Mouse (Mus musculus) activated CD4-positive, CD25-positive, alpha-beta regulatory T cell, adult 4 months (primary cell): Measurements from ENCODE around the gene Prss27. TPM values are rescaled to one million over a fixed set of nuclear protein-coding genes. Genes with fewer than 3 reads are reported as not detected.
A peak's percentile ranks its signal among the peaks of the same experiment; 100 is the strongest.

Experiments
- ATAC-seq: one replicate; pipeline ENCODE4 v1.8.0; 2017
- polyA plus RNA-seq, 2 experiments: library from polyadenylated mRNA; unstranded; fragments of 100-300 nt; shearing (Covaris generic); gene quantifications; one replicate each; pipeline ENCODE4 v1.2.1; 2017

Gene Prss27
- polyA plus RNA-seq: not detected

- ATAC-seq: no peak
Observed at GRCm38 (mm10) chr17:24037844-24038243, at the start of gene Prss27. Gene Prss27, plus strand, starts transcription at chr17:24038144.

- no peak for ATAC-seq
Observed at GRCm38 (mm10) chr17:23989802-23990201, 48.1 kb upstream of the Prss27 start.

GRCm38 (mm10) chr17:23992789-23993553 is 45.0 kb upstream of the Prss27 start:
- ATAC-seq: no peak

GRCm38 (mm10) chr17:23993559-23994428 is 44.1 kb upstream of the Prss27 start:
- ATAC-seq: peak; percentile 85

DNA sequence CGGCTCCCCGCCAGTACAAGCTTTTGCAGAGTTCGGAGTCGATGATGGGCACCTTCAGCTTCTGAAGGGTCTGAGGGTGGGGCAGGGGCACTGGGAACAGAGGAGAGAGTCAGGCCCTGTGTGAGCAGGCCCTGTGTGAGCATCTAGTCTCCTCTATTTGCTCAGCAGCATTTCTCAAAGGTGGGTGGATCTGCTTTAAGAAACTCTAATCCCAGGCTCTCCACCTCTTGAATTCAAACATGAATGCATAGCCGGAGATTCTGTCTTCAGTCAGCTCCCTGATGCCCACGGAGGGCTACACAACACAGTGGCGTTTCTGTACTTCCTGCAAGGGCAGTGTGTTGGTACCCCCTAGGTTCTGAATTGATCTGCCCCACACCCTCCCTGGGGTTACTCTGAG is 43.3 kb upstream of the Prss27 start:
- ATAC-seq: no peak

DNA sequence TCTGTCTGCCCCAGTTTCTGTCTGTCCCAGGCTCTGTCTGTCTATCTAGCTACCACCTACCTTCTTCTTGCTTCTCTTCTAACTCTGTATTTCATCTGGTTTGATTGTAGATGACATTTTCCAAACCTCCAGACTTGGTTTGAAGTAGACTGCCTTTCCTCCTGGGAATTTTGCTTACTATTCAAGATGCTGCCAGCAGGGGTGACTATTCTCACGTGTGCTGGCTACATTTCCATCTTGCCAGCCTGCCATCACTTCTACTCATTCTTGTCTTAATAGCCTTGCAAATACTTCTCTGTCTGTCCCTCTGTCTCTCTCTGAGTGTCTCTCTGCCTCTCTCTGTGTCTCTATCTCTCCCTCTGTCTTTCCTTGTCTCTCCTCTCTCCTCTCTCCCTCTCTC is 42.5 kb upstream of the Prss27 start:
- ATAC-seq: no peak

- no peak for ATAC-seq
Observed at GRCm38 (mm10) chr17:23997901-23998300, 40.0 kb upstream of the Prss27 start, which contains the start of gene Prss22. Gene Prss22, minus strand, starts transcription at chr17:23998100.

DNA sequence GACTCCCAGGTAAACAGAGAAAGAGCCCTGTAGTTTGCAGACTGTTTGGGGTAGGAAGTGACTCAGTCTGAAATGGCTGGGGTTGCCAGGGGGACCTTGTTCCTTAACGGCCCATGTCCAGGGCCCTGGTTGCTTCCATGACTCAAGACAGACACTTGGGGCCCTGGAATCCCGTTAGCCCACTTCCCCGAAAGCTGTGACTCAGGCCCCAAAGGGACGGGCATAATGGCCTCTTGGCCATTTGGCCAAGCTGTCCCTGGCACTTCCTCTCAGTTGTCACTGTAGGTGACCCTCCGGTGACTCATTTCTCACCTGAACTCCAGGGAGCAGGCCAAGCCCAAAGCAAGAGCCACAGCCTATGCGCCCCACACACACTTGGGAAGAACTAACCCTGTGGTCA is 39.6 kb upstream of the Prss27 start:
- no peak for ATAC-seq

DNA sequence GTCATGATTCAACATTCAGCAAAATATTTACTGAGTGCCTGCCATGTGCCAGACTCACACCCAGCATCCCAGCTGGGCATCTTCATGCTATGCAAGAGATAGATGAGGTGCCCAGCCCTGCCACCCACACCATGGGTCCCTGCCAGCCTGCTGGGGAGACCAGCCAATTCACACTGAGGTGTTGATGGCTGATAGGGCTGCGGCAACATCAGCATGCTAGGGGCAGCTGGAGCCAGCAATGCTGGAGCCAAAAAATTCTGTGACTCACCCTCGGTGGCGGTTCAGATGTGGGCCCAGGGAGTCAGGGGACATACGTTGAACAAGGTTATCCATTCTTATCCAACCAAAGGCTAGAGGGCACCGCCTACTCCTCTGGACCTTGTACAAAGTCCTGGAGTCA is 37.5 kb upstream of the Prss27 start:
- ATAC-seq: no peak

DNA sequence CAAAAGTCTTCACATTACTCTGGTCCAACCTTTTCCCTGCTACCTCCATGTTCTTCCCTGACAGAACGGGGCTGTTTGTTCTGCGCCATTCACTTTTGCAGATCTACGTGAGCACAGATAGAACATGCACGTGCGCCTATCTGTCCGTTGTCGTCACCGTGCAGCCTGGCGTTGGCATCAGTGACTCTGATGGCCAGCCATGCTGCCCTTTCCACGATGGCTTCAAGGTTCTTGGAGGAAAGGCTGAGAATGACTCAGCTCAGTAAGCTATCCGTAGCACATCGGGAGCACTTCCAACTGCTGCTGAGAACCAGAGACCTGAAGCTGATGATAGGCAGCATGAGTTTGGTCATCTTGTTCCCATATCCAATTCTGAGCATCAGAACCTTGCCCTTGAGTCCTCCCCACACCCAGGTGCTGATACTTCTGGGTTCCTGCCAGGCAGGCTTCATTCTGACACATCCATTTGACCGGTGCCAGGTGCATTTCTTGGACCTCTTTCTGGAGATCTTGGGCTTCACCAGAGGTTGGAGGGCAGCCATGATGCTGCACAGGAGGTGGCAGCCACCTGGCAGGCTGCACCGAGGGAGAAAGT is 33.8 kb upstream of the Prss27 start:
- no peak for ATAC-seq

DNA sequence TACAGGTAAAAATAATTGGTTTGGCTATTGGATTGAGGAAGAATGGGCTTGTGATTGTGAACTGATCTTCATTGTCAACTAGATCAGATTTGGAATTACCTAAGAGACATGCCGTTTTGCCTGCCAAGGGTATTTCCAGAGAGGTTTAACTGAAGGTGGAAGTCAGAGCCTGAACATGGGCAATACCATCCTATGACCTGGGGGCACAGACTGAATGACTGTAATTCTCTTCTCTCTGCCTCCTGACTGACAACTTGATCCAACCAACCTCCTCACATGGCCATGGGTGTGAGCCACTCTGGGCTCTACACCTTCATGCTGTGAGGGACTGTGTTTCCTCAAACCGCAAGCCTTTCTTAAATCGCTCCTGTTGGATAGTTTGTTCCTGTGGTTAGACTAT is 32.9 kb upstream of the Prss27 start:
- no peak for ATAC-seq

DNA sequence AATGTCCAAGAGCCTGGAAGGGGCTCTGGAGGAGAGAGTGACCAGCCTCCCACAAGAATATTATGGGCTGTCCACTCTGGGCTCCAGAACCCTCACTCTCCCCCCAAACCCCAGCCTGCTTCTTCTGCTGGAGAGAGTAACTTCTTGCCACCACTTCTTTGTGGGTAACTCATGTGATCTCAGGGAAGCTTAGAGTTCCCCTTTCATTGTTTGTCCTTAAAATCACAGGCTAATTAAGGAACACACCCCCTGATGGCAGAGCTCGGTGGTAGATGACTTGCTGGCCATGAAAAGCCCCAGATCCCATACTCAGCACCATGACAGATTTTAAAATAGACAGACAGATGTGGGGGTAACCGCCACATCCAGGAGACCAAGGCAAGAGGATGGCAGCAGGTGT is 31.0 kb upstream of the Prss27 start:
- no peak for ATAC-seq

GRCm38 (mm10) chr17:24007391-24007790 is 30.6 kb upstream of the Prss27 start:
- ATAC-seq: no peak

DNA sequence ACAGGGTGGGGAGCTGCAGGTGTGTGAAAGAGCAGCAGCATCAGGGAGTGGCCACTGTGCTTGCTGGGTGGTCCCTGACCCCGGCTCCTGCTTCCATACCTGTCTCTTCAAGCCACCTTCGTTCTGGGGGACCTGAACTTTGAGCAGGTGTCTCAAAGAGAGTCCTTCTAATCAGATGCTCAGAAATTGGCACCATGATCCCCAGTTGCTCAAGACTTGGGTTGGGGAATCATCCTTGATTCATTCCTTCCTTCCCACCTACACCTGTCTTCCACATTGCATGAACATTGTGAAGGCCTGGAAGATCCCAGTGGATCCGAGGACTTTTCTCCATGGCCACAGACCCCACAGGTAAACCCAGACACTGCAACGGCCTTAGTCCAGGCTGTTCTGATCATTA is 29.8 kb upstream of the Prss27 start:
- ATAC-seq: no peak

DNA sequence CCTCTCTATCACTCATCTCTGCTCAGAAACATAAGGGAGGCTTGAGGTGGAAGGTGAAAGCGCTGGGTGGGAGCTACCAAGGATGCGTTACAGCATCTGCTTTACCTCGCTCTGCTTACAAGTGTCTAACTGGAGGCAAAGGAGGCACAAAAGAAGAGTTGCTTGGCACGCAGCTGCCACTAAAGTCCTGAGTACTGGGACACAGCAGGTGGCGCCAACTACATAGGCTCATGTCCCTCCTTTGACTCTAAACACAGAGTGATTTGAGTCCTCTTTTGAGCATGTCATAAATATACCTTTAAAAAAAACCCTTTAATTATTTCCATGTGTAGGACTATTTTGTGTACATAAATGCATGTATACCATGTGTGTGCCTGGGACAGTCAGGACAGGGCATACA is 28.3 kb upstream of the Prss27 start:
- ATAC-seq: no peak

- no peak for ATAC-seq
Observed at GRCm38 (mm10) chr17:24012921-24013320, 25.0 kb upstream of the Prss27 start.

- no peak for ATAC-seq
Observed at GRCm38 (mm10) chr17:24014433-24014965, 23.4 kb upstream of the Prss27 start.

- ATAC-seq: no peak
Observed at GRCm38 (mm10) chr17:24015727-24016126, 22.2 kb upstream of the Prss27 start.

GRCm38 (mm10) chr17:24020696-24021095 is 17.2 kb upstream of the Prss27 start:
- ATAC-seq: no peak

DNA sequence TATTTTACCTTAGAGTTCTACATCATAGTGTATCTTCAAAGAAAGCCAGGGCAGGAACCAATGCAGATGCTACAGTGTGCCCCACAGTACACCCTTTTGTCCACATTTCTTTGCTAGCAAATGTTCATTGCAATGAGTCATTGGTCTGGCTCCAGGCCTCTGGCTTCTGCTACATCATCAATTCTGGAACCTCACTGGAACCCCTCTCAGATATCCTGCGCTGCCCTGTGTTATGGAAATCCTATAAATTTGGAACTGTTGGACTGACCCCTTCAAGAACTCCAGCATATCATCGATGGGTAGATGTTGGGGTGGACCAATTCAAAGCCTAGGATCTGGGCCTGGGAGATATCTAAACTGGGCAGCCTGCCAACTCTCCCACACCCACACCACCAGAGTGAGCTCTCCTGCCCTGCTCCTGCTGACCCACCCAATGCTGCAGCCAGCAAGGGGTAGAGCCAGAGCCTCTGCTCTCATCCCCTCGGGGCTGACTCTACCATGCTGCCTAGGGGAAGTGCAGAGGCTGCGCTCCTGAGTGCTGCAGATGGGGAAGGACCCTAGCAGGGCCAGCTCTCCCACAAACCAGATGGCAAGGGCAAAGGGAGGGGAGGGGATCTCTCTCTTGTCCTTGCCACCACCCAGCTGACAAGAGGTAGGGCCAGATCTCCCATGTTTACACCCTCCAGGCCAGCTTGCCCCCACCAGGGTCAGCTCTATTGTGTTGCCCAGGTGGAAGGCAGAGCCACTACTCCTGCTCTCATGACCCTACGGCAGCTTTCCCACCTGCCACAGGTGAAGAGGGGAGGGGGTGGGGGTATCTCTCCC is 16.4 kb upstream of the Prss27 start:
- no peak for ATAC-seq

DNA sequence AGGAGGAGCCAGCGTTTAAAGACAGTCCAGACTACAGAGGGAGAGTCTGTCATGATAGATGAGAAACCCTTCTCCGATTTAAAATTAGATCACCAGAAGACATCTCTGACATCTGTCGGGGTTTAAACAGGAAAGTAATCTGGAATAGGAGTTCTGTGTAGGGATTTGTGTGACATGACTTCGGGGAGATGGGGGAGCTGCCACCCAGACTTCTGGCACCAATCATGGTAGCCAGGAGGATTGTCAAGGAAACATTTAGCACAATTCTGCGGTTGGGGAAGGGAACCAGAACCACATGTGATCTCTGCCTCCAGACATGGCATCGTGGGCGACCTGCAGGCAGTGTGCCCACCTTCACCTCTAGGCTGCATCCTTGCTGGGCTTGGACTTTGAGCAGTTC is 8.5 kb upstream of the Prss27 start:
- ATAC-seq: no peak

DNA sequence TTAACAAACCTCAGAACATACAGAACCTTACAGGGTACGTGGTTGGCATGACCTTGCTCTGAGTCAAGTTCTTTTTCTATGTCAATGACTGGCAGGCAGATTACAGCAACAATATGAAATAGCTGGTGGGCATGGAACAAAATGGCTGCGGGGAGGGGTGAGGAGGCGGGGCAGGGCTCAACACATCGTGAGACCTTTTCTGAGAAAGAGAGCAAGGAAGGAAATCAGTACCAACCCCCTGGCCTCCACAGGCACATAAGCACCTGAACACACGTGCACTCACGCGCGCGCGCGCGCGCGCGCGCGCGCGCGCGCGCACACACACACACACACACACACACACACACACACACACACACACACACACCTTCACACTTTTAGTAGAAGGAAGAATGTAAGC is 7.4 kb upstream of the Prss27 start:
- ATAC-seq: no peak
